Mouse (Mus musculus): ENCODE data around the gene Kcns1. TPM values are rescaled to one million over a fixed set of nuclear protein-coding genes. Genes with fewer than 3 reads are reported as not detected.

The Kcns1 gene
- total and polyA plus RNA-seq, 2 experiments from 2014 or later, result 0.04 TPM; not detected in 1

- DNase-seq (ENCODE audit: low spot score) (no peak), ATAC-seq (ENCODE audit: insufficient read depth, low read depth) (no peak)
- no peaks in the 10 kb centered on the region for H3K36me3 ChIP-seq (replicated peaks; ENCODE audit: control insufficient read depth, insufficient read depth, low read length)
- no peaks in the 10 kb centered on the region for H3K27me3 ChIP-seq (ENCODE audit: control insufficient read depth, insufficient read depth, low read length)
- no peak within 1 kb of the TSS for H3K4me2 ChIP-seq (ENCODE audit: low read depth, low read length)
- H3K9ac ChIP-seq (replicated peaks; ENCODE audit: low read depth, low read length), result no peak within 1 kb of the TSS
- H3K27ac ChIP-seq (ENCODE audit: low read depth), result no peak within 1 kb of the TSS
- 72% methylated on average over 20 of the region's 20 CpGs for WGBS
- no peaks in the 10 kb centered on the region for H3K9me3 ChIP-seq (replicated peaks; ENCODE audit: control insufficient read depth, low read length)
- no peak within 1 kb of the TSS for H3K4me3 ChIP-seq (ENCODE audit: low read depth, low read length)
- TF ChIP-seq CTCF (IDR thresholded peaks at IDR 0.05; ENCODE audit: low read depth) (no peak), EP300 (IDR thresholded peaks at IDR 0.05; ENCODE audit: low read depth) (no peak)
- H3K4me1 ChIP-seq (ENCODE audit: control insufficient read depth, insufficient read depth), result no peaks in the 10 kb centered on the region
Observed at GRCm38 (mm10) chr2:164199626-164200327, 28.9 kb upstream of the Kcns1 start, which contains the start of gene Wfdc15a. Gene Wfdc15a, minus strand, starts transcription at chr2:164200130.

GRCm38 (mm10) chr2:164196700-164196990, 25.7 kb upstream of the Kcns1 start:
- H3K4me2 ChIP-seq (ENCODE audit: low read depth, low read length), result no peak overlapping the region
- no peak overlapping the region for H3K27ac ChIP-seq (ENCODE audit: low read depth)
- H3K4me3 ChIP-seq (ENCODE audit: low read depth, low read length), result no peak overlapping the region
- WGBS, result 85% methylated on average over 5 of the region's 5 CpGs
- no peaks in the 10 kb centered on the region for H3K4me1 ChIP-seq (ENCODE audit: control insufficient read depth, insufficient read depth)
- no peak for TF ChIP-seq CTCF (IDR thresholded peaks at IDR 0.05; ENCODE audit: low read depth)
- TF ChIP-seq EP300 (IDR thresholded peaks at IDR 0.05; ENCODE audit: low read depth), result no peak
- no peak for DNase-seq (ENCODE audit: low spot score)
- no peaks in the 10 kb centered on the region for H3K36me3 ChIP-seq (replicated peaks; ENCODE audit: control insufficient read depth, insufficient read depth, low read length)
- no peak for ATAC-seq (ENCODE audit: insufficient read depth, low read depth)
- no peaks in the 10 kb centered on the region for H3K9me3 ChIP-seq (replicated peaks; ENCODE audit: control insufficient read depth, low read length)
- no peak overlapping the region for H3K9ac ChIP-seq (replicated peaks; ENCODE audit: low read depth, low read length)
- H3K27me3 ChIP-seq (ENCODE audit: control insufficient read depth, insufficient read depth, low read length), result 0 out of 2 replicates have a peak, but pooled peaks cover 4% of the 10 kb centered on the region

GRCm38 (mm10) chr2:164195971-164196699, 25.2 kb upstream of the Kcns1 start:
- Histone ChIP-seq H3K9me3 (replicated peaks; ENCODE audit: control insufficient read depth, low read length) (no peaks in the 10 kb centered on the region), H3K27me3 (ENCODE audit: control insufficient read depth, insufficient read depth, low read length) (0 out of 2 replicates have a peak, but pooled peaks cover 4% of the 10 kb centered on the region), H3K4me2 (ENCODE audit: low read depth, low read length) (no peak overlapping the region), H3K4me1 (ENCODE audit: control insufficient read depth, insufficient read depth) (no peaks in the 10 kb centered on the region), H3K4me3 (ENCODE audit: low read depth, low read length) (no peak overlapping the region), H3K36me3 (replicated peaks; ENCODE audit: control insufficient read depth, insufficient read depth, low read length) (no peaks in the 10 kb centered on the region), H3K27ac (ENCODE audit: low read depth) (no peak overlapping the region), H3K9ac (replicated peaks; ENCODE audit: low read depth, low read length) (no peak overlapping the region)
- 83% methylated on average over 5 of the region's 5 CpGs for WGBS
- no peak for DNase-seq (ENCODE audit: low spot score)
- no peak for TF ChIP-seq CTCF (IDR thresholded peaks at IDR 0.05; ENCODE audit: low read depth)
- no peak for TF ChIP-seq EP300 (IDR thresholded peaks at IDR 0.05; ENCODE audit: low read depth)
- no peak for ATAC-seq (ENCODE audit: insufficient read depth, low read depth)

- 0 out of 2 replicates have a peak, but pooled peaks cover 4% of the 10 kb centered on the region for H3K27me3 ChIP-seq (ENCODE audit: control insufficient read depth, insufficient read depth, low read length)
- TF ChIP-seq EP300 (IDR thresholded peaks at IDR 0.05; ENCODE audit: low read depth), result no peak
- no peak for TF ChIP-seq CTCF (IDR thresholded peaks at IDR 0.05; ENCODE audit: low read depth)
- H3K9me3 ChIP-seq (replicated peaks; ENCODE audit: control insufficient read depth, low read length), result no peaks in the 10 kb centered on the region
- DNase-seq (ENCODE audit: low spot score), result no peak
- H3K27ac ChIP-seq (ENCODE audit: low read depth), result no peak overlapping the region
- no peaks in the 10 kb centered on the region for H3K4me1 ChIP-seq (ENCODE audit: control insufficient read depth, insufficient read depth)
- no peaks in the 10 kb centered on the region for H3K36me3 ChIP-seq (replicated peaks; ENCODE audit: control insufficient read depth, insufficient read depth, low read length)
- no peak overlapping the region for H3K4me2 ChIP-seq (ENCODE audit: low read depth, low read length)
- WGBS, result 57% methylated on average over 5 of the region's 5 CpGs
- no peak for ATAC-seq (ENCODE audit: insufficient read depth, low read depth)
- no peak overlapping the region for H3K9ac ChIP-seq (replicated peaks; ENCODE audit: low read depth, low read length)
- H3K4me3 ChIP-seq (ENCODE audit: low read depth, low read length), result no peak overlapping the region
Observed at GRCm38 (mm10) chr2:164194959-164195630, 24.2 kb upstream of the Kcns1 start.

GRCm38 (mm10) chr2:164192279-164192678, 21.4 kb upstream of the Kcns1 start:
- no peaks in the 10 kb centered on the region for H3K9me3 ChIP-seq (replicated peaks; ENCODE audit: control insufficient read depth, low read length)
- H3K27me3 ChIP-seq (ENCODE audit: control insufficient read depth, insufficient read depth, low read length), result peaks cover 4% of the 10 kb centered on the region; the same call in 1 of the 2 replicates
- no peak overlapping the region for H3K9ac ChIP-seq (replicated peaks; ENCODE audit: low read depth, low read length)
- ATAC-seq (ENCODE audit: insufficient read depth, low read depth) (no peak), DNase-seq (ENCODE audit: low spot score) (no peak)
- TF ChIP-seq CTCF (IDR thresholded peaks at IDR 0.05; ENCODE audit: low read depth) (no peak), EP300 (IDR thresholded peaks at IDR 0.05; ENCODE audit: low read depth) (no peak)
- no peaks in the 10 kb centered on the region for H3K4me1 ChIP-seq (ENCODE audit: control insufficient read depth, insufficient read depth)
- no peak overlapping the region for H3K27ac ChIP-seq (ENCODE audit: low read depth)
- H3K4me3 ChIP-seq (ENCODE audit: low read depth, low read length), result no peak overlapping the region
- H3K4me2 ChIP-seq (ENCODE audit: low read depth, low read length), result no peak overlapping the region
- H3K36me3 ChIP-seq (replicated peaks; ENCODE audit: control insufficient read depth, insufficient read depth, low read length), result no peaks in the 10 kb centered on the region

Data from heart, postnatal 0 days (tissue).